Mouse (Mus musculus): ENCODE results near the gene Ptprj.

The Ptprj gene

GRCm38 (mm10) chr2:90559688-90560196 lies 20.7 kb downstream of the Ptprj start:
- no peak for DNase-seq (ENCODE audit: low spot score)

GRCm38 (mm10) chr2:90559015-90559687 lies 21.3 kb downstream of the Ptprj start:
- DNase-seq (ENCODE audit: low spot score): no peak

GRCm38 (mm10) chr2:90558361-90558760 lies 22.1 kb downstream of the Ptprj start:
- no peak for DNase-seq (ENCODE audit: low spot score)

GRCm38 (mm10) chr2:90557913-90558312 lies 22.5 kb downstream of the Ptprj start:
- no peak for DNase-seq (ENCODE audit: low spot score)

- DNase-seq (ENCODE audit: low spot score): no peak
Measured at GRCm38 (mm10) chr2:90555744-90556143, 24.7 kb downstream of the Ptprj start.

- DNase-seq (ENCODE audit: low spot score): no peak
Measured at GRCm38 (mm10) chr2:90554806-90555205, 25.6 kb downstream of the Ptprj start.

- peak; percentile 61 for DNase-seq (ENCODE audit: low spot score)
Measured at GRCm38 (mm10) chr2:90553861-90554260, 26.6 kb downstream of the Ptprj start.

GRCm38 (mm10) chr2:90550656-90551055 lies 29.8 kb downstream of the Ptprj start:
- DNase-seq (ENCODE audit: low spot score): no peak

GRCm38 (mm10) chr2:90548541-90548940 lies 31.9 kb downstream of the Ptprj start:
- DNase-seq (ENCODE audit: low spot score): no peak

GRCm38 (mm10) chr2:90547144-90547609 lies 33.3 kb downstream of the Ptprj start:
- DNase-seq (ENCODE audit: low spot score): no peak

- no peak for DNase-seq (ENCODE audit: low spot score)
Measured at GRCm38 (mm10) chr2:90545261-90545660, 35.2 kb downstream of the Ptprj start.

GRCm38 (mm10) chr2:90543989-90544388 lies 36.5 kb downstream of the Ptprj start:
- no peak for DNase-seq (ENCODE audit: low spot score)

GRCm38 (mm10) chr2:90543106-90543702 lies 37.2 kb downstream of the Ptprj start:
- DNase-seq (ENCODE audit: low spot score): no peak

GRCm38 (mm10) chr2:90542656-90543055 lies 37.8 kb downstream of the Ptprj start:
- DNase-seq (ENCODE audit: low spot score): no peak

- DNase-seq (ENCODE audit: low spot score): no peak
Measured at GRCm38 (mm10) chr2:90539206-90539605, 41.2 kb downstream of the Ptprj start.

- DNase-seq (ENCODE audit: low spot score): no peak
Measured at GRCm38 (mm10) chr2:90537244-90537643, 43.2 kb downstream of the Ptprj start.

- no peak for DNase-seq (ENCODE audit: low spot score)
Measured at GRCm38 (mm10) chr2:90536555-90536954, 43.9 kb downstream of the Ptprj start.

GRCm38 (mm10) chr2:90534751-90535150 lies 45.7 kb downstream of the Ptprj start:
- DNase-seq (ENCODE audit: low spot score): no peak

GRCm38 (mm10) chr2:90533944-90534343 lies 46.5 kb downstream of the Ptprj start:
- DNase-seq (ENCODE audit: low spot score): no peak

- no peak for DNase-seq (ENCODE audit: low spot score)
Measured at GRCm38 (mm10) chr2:90532095-90532494, 48.4 kb downstream of the Ptprj start.

GRCm38 (mm10) chr2:90528107-90528506 lies 52.3 kb downstream of the Ptprj start:
- DNase-seq (ENCODE audit: low spot score): no peak

- DNase-seq (ENCODE audit: low spot score): no peak
Measured at GRCm38 (mm10) chr2:90526971-90527370, 53.5 kb downstream of the Ptprj start.

GRCm38 (mm10) chr2:90526564-90526963 lies 53.9 kb downstream of the Ptprj start:
- no peak for DNase-seq (ENCODE audit: low spot score)

GRCm38 (mm10) chr2:90525807-90526206 lies 54.6 kb downstream of the Ptprj start:
- DNase-seq (ENCODE audit: low spot score): no peak

All from spleen, adult 12 weeks (tissue).